Mouse (Mus musculus): ENCODE measurements around the gene Tmem110. TPM values are rescaled to one million over a fixed set of nuclear protein-coding genes. Genes with fewer than 3 reads are reported as not detected.

Tmem110 gene
- polyA plus RNA-seq, 1 experiment from 2014 or later: 26.4 TPM

DNA sequence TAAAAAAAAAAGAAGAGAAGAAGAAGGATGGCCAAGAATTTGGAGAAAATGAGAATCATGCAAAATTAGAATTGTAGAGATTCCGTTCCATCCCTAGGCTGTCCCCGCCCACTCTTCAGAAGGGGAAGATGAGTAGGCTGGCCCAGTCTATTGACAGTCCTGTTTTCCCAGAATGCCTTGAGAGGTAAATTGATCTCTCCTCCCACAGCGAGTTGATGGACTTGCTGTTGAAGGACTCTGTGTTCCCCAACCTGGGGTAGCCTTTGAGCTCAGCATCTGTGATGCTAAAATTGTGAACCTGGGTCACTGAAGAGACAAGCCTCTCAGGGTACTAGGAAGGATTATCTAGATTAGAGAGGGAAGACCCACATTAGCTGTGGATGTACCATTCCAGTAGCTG, 100.1 kb downstream of the Tmem110 start:
- H3K4me2 ChIP-seq (ENCODE audit: low read depth, low read length): no peak overlapping the region
- no peak for ATAC-seq (ENCODE audit: insufficient read depth, low FRiP score)
- no peaks in the 10 kb centered on the region for H3K36me3 ChIP-seq (ENCODE audit: control insufficient read depth, insufficient read depth, low read length)
- WGBS: 84% methylated on average over 3 of the region's 3 CpGs
- no peaks in the 10 kb centered on the region for H3K27me3 ChIP-seq (ENCODE audit: control insufficient read depth, insufficient read depth, low read length)
- no peak overlapping the region for H3K9ac ChIP-seq (ENCODE audit: low read length)
- H3K27ac ChIP-seq (ENCODE audit: low read length): no peak overlapping the region
- H3K9me3 ChIP-seq (replicated peaks; ENCODE audit: control insufficient read depth, low read length): no peaks in the 10 kb centered on the region
- H3K4me3 ChIP-seq (replicated peaks; ENCODE audit: low read length): no peak overlapping the region
- no peaks in the 10 kb centered on the region; the same call in 1 of the 2 replicates for H3K4me1 ChIP-seq (ENCODE audit: control insufficient read depth, insufficient read depth, low read length)

Other genes starting within 250 kb of the Tmem110 start
- gene Prkcd, start 199.4 kb upstream of the Tmem110 start, polyA plus RNA-seq (2015; fragmentation: Nextera tagmentation; extraction: Ambion mirVana): 54.8 and 56.5 TPM in 2 replicates
- gene Rft1, start 171.2 kb upstream of the Tmem110 start, polyA plus RNA-seq (2015; fragmentation: Nextera tagmentation; extraction: Ambion mirVana): 15.6 and 17.7 TPM in 2 replicates
- 9.6 and 10.2 TPM in 2 replicates for gene Sfmbt1, start 110.7 kb upstream of the Tmem110 start, polyA plus RNA-seq (2015; fragmentation: Nextera tagmentation; extraction: Ambion mirVana)
- gene Mustn1, start 53.6 kb downstream of the Tmem110 start, polyA plus RNA-seq (2015; fragmentation: Nextera tagmentation; extraction: Ambion mirVana): 10.1 and 11.4 TPM in 2 replicates
- gene Itih4, start 60.9 kb downstream of the Tmem110 start, polyA plus RNA-seq (2015; fragmentation: Nextera tagmentation; extraction: Ambion mirVana): 5.6 and 7.7 TPM in 2 replicates
- gene Itih3, start 98.2 kb downstream of the Tmem110 start, polyA plus RNA-seq (2015; fragmentation: Nextera tagmentation; extraction: Ambion mirVana): 15.6 and 15.7 TPM in 2 replicates
- 2.4 and 2.8 TPM in 2 replicates for gene Itih1, start 117.7 kb downstream of the Tmem110 start, polyA plus RNA-seq (2015; fragmentation: Nextera tagmentation; extraction: Ambion mirVana)
- 10.3 and 10.5 TPM in 2 replicates for gene Nek4, start 125.8 kb downstream of the Tmem110 start, polyA plus RNA-seq (2015; fragmentation: Nextera tagmentation; extraction: Ambion mirVana)
- gene Glt8d1, start 175.8 kb downstream of the Tmem110 start, polyA plus RNA-seq (2015; fragmentation: Nextera tagmentation; extraction: Ambion mirVana): 54.1 and 57.9 TPM in 2 replicates
- 427 and 483 TPM in 2 replicates for gene Spcs1, start 176.1 kb downstream of the Tmem110 start, polyA plus RNA-seq (2015; fragmentation: Nextera tagmentation; extraction: Ambion mirVana)
- 93.2 and 99.2 TPM in 2 replicates for gene Pbrm1, start 193.5 kb downstream of the Tmem110 start, polyA plus RNA-seq (2015; fragmentation: Nextera tagmentation; extraction: Ambion mirVana)
- gene Gnl3, start 193.6 kb downstream of the Tmem110 start, polyA plus RNA-seq (2015; fragmentation: Nextera tagmentation; extraction: Ambion mirVana): 99.4 and 100.0 TPM in 2 replicates